Mouse (Mus musculus): ENCODE measurements at regions not wholly inside any gene's neighbourhood (a gene's known extent, or its start where the extent isn't known, plus 50 kb on each side); places are given as distances from the start of the nearest gene placed in this dataset.

DNA sequence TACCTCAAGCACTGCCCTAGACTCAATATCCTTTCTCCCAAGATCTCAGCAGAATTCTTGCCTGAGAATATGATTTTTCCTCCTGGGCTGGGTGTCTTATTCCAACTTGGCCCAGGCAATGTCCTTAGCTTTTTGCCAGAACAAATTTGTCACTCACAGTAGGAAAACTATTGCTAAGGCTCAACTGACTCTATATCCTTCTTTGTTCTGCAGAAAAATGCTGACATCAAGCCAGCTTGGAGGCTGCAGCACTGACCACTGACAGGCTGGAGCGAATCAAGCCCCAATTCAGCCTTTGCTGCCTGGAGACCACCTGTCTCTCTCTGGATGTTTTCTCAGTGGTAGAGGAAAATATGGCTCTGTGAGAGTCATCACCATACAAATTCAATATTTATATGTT is 572.8 kb downstream of the Nebl start:
- TF ChIP-seq POLR2A (IDR thresholded peaks at IDR 0.05; ENCODE audit: borderline replicate concordance, low read depth, low read length) (no peak), CTCF (IDR thresholded peaks at IDR 0.05; ENCODE audit: low read depth, low read length) (no peak)
